Mouse (Mus musculus) thymus, postnatal 0 days (tissue): ENCODE results near the gene Afap1l2. TPM values are rescaled to one million over a fixed set of nuclear protein-coding genes. Genes with fewer than 3 reads are reported as not detected.

Experiments
- DNase-seq: peaks from one replicate; pipeline ENCODE4 v3.0.0-alpha.2; 2015; ENCODE audit warnings: low spot score
- polyA plus RNA-seq: library from polyadenylated mRNA; unstranded; fragments of >200 nt; fragmentation: Nextera tagmentation; extraction: Ambion mirVana; gene quantifications from 2 replicates; pipeline ENCODE4 v1.2.1, GENCODE M21; 2015

The Afap1l2 gene
- polyA plus RNA-seq, 1 experiment from 2014 or later: 7.0 TPM

- no peak for DNase-seq
These were observed 30.8 kb downstream of the Afap1l2 start for GRCm38 (mm10) chr19:56976962-56977948.

GRCm38 (mm10) chr19:56976515-56976914 lies 31.5 kb downstream of the Afap1l2 start:
- DNase-seq: no peak

- no peak for DNase-seq
These were observed 32.5 kb downstream of the Afap1l2 start for GRCm38 (mm10) chr19:56975502-56975901.

- DNase-seq: no peak
These were observed 33.9 kb downstream of the Afap1l2 start for GRCm38 (mm10) chr19:56974159-56974558.

GRCm38 (mm10) chr19:56972768-56973167 lies 35.3 kb downstream of the Afap1l2 start:
- DNase-seq: no peak

GRCm38 (mm10) chr19:56971347-56971746 lies 36.7 kb downstream of the Afap1l2 start:
- DNase-seq: no peak

GRCm38 (mm10) chr19:56963876-56964275 lies 44.2 kb downstream of the Afap1l2 start:
- no peak for DNase-seq

- no peak for DNase-seq
These were observed 48.4 kb downstream of the Afap1l2 start for GRCm38 (mm10) chr19:56959601-56960000.

- DNase-seq: no peak
These were observed 49.0 kb downstream of the Afap1l2 start for GRCm38 (mm10) chr19:56959057-56959456.

- DNase-seq: no peak
These were observed 49.4 kb downstream of the Afap1l2 start for GRCm38 (mm10) chr19:56958582-56959021.

- DNase-seq: no peak
These were observed 50.0 kb downstream of the Afap1l2 start for GRCm38 (mm10) chr19:56958011-56958410.

- DNase-seq: no peak
These were observed 52.2 kb downstream of the Afap1l2 start for GRCm38 (mm10) chr19:56955568-56956513.

GRCm38 (mm10) chr19:56954857-56955256 lies 53.2 kb downstream of the Afap1l2 start:
- DNase-seq: no peak

- no peak for DNase-seq
These were observed 54.2 kb downstream of the Afap1l2 start for GRCm38 (mm10) chr19:56953856-56954255.

- no peak for DNase-seq
These were observed 57.2 kb downstream of the Afap1l2 start for GRCm38 (mm10) chr19:56950818-56951217.

GRCm38 (mm10) chr19:56949868-56950267 lies 58.2 kb downstream of the Afap1l2 start:
- no peak for DNase-seq

GRCm38 (mm10) chr19:56947971-56948610 lies 59.9 kb downstream of the Afap1l2 start:
- no peak for DNase-seq

GRCm38 (mm10) chr19:56946727-56947126 lies 61.3 kb downstream of the Afap1l2 start:
- DNase-seq: no peak

GRCm38 (mm10) chr19:56946277-56946676 lies 61.8 kb downstream of the Afap1l2 start:
- no peak for DNase-seq

GRCm38 (mm10) chr19:56945621-56946020 lies 62.4 kb downstream of the Afap1l2 start:
- no peak for DNase-seq

- no peak for DNase-seq
These were observed 63.2 kb downstream of the Afap1l2 start for GRCm38 (mm10) chr19:56944826-56945225.
